Mouse (Mus musculus) megakaryocyte progenitor cell, adult 5-6 weeks (primary cell): Measurements from ENCODE around the gene Csf1. TPM values are rescaled to one million over a fixed set of nuclear protein-coding genes. Genes with fewer than 3 reads are reported as not detected.
A peak's percentile ranks its signal among the peaks of the same experiment; 100 is the strongest.

Experiments used
- ATAC-seq: replicated peaks from 2 replicates; pipeline ENCODE4 v1.8.0; 2016; ENCODE audit warnings: mild to moderate bottlenecking, moderate TSS enrichment, inconsistent platforms; ENCODE audit not compliant: poor library complexity
- total RNA-seq, 2 experiments: library from RNA; stranded (forward) in 1 of 2; stranded (reverse) in 1 of 2; fragments of 157-497, 149-512 nt in 1 of 2; fragments of 200-1000 nt in 1 of 2; gene quantifications; 2 replicates each; pipeline versions ENCODE4 v1.2.3 to v1.2.4; 2015 to 2017

The Csf1 gene
- total RNA-seq, 2 experiments from 2014 or later, result 2.2 to 4.6 TPM

GRCm38 (mm10) chr3:107707239-107707638, 53.0 kb downstream of the Csf1 start:
- ATAC-seq, result no peak

DNA sequence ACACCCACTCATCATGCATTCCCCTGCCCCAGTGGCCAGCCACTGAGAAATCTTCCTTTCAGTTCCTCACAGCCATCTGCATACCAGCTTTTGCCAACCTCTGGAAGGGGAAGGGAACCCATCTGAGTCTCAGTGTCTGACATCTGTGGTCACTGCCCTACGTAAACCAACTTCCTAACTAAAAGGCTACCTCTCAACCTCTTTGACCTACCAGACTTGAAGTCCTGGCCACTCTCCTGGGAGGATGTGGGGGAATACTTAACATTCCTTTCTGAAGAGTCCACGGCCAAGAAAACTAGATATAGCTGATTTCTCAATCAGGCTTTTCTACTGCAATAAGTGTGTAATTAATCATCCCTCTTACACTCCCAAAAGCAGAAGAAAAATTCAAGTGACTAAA, 54.1 kb downstream of the Csf1 start:
- peak; percentile 88 for ATAC-seq

DNA sequence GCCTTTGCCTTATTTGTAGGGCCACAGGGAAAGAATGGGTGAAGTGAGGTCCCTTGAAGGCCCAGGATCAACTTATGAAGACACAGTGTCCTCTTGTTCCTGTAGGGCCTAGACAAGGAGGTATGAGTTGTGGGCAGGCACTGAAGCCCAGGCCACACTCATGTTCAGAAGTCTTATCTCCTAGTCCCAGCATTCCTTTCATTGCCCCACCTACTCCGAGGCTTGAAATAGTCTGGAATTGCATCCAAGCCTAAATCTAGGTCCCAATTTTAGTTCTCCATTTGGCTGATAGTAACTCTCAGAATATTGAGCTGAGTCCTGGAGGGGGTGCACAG, 55.9 kb downstream of the Csf1 start:
- no peak for ATAC-seq

- no peak for ATAC-seq
These were observed 56.4 kb downstream of the Csf1 start for GRCm38 (mm10) chr3:107703675-107704370.

GRCm38 (mm10) chr3:107701767-107702394, 58.4 kb downstream of the Csf1 start:
- ATAC-seq, result no peak

DNA sequence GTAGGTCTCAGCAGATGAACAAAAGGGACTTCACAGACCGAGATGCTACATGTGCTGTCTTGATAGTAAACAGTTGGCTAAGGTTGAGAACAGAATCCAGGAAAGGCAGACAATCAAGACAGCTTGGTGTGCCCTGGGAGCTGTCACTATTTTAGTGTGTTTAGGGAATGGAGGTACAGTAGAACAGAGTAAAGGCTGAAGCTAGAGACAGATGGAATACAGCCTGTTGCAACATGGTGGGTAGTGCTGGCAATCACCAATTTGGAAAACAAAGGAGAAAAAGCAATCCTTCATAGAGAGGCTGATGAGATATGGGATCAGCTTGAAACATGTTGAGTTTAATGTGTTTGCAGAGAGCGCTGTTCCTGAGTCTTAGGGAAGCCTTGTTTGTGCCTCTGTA, 59.6 kb downstream of the Csf1 start:
- no peak for ATAC-seq

DNA sequence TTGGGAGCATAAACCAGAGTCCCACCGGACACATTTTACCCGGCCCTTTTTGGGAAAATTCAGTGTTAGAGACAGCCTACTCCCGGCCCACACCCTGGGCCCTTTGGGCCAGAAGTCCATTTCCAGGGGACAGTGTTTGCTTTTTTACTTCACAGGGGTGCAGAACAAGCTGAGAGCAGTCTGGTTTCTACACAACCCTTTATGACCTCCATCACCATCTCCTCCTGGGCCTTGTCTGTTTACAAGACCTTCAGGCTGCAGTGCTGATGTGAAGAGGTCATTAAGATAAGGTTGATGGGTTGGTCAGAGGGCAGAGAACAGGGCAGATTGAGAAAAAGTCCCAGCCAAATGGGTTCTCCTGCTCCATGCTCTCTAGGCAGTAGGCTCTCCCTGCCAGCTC, 63.4 kb downstream of the Csf1 start:
- ATAC-seq, result no peak

DNA sequence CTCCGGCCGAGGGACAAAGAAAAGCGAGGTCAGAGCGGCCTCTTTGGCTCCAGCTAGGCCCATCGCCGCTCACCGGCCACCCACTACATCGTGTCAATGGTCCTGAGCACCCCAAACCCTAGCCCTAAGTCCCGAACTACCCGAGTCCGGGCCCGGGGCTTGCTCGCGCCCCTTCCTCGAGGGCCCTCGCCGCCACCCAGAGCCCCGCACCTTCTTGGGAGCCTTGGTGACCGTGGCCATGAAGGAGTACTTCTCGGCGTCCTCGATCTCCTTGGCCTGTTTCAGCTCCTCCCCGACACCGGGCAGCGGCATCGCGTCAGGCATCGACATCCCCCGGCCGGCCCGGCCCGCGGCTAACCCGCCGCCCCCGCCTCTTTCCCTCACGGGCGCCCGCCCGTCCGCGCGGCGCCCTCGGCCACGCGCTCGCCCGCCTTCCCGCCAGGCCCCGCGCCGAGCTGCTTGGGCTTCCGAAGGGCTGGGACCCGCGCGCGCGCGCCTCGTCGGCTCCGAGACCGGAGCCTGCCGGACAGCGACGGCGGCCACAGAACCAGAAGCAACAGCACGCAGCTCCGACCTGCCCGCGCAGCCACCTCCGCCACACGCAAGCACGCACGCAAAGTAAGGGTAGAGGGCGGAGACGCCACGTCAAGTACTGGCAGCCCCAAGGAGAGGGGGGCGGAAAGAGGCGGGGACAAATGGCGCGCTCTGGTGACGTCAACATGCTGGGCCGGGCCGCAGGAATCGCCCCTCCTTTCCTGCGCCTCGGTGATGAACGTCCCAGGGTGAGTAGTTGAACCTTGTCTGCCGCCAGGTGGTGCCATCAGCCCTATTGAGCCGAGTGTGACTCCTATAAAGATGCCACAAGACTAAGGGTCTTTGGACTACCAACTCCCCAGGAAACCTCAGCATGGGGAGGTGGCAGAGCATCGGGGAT, 64.1 kb downstream of the Csf1 start, which contains the start of gene Ahcyl1:
TSS of gene Ahcyl1 (minus strand) at position 613 of the 934 bp plus-strand sequence.
- ATAC-seq, result peak; percentile 97

DNA sequence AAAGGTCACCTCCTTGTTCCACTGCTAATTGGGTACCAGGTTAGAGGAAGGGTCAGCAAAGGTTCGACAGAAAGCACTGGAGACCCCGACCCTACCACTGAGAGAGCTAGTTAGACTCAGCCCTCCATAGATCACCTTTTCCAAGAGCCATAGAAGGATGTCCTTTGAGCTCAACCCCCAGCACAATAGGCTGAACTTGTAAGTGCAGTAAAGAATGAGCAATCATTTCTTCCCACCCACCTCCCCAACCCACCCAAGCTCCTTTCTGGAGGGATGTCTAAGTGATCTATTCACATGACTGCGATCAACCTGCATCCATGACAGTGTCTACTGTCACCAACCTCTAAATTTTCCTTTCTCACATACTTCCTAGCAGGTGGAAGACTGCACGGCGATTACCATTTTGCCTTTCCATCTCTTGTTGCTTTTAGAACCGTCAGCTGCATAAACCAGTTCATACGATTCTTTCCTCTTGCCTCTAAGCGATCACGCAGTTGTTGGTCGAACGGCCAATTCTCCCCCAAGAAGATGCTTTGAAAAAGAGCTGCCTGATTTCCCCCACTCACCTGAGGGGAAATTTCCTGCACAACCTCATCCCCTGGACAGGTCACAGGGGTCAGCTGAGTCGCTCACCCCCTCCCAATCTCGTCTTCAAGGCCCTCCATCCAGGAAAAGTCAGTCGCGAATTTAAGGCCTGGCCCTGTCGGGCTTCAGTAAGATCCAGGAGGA, 64.9 kb downstream of the Csf1 start:
- no peak for ATAC-seq

GRCm38 (mm10) chr3:107694256-107694900, 65.9 kb downstream of the Csf1 start:
- ATAC-seq, result no peak

Other genes with a start within 250 kb of the Csf1 start
- not detected in 2 replicates for gene Slc6a17, start 242.5 kb downstream of the Csf1 start, total RNA-seq (2015)
- gene Slc6a17, start 242.5 kb downstream of the Csf1 start, total RNA-seq (2017), result not detected in 2 replicates
- gene Ubl4b, start 205.4 kb downstream of the Csf1 start, total RNA-seq (2015), result not detected in 2 replicates
- not detected in 2 replicates for gene Ubl4b, start 205.4 kb downstream of the Csf1 start, total RNA-seq (2017)
- gene Alx3, start 165.4 kb downstream of the Csf1 start, total RNA-seq (2015), result not detected in 2 replicates
- gene Alx3, start 165.4 kb downstream of the Csf1 start, total RNA-seq (2017), result not detected in 2 replicates
- not detected in 2 replicates for gene Gm10961, start 129.1 kb downstream of the Csf1 start, total RNA-seq (2015)
- not detected in 2 replicates for gene Gm10961, start 129.1 kb downstream of the Csf1 start, total RNA-seq (2017)
- 18.5 and 19.7 TPM in 2 replicates for gene Strip1, start 128.8 kb downstream of the Csf1 start, total RNA-seq (2015)
- gene Strip1, start 128.8 kb downstream of the Csf1 start, total RNA-seq (2017), result 18.5 and 26.1 TPM in 2 replicates
- 82.8 and 84.9 TPM in 2 replicates for gene Ahcyl1, start 63.9 kb downstream of the Csf1 start, total RNA-seq (2015)
- gene Ahcyl1, start 63.9 kb downstream of the Csf1 start, total RNA-seq (2017), result 42.3 and 73.4 TPM in 2 replicates
- 0.07 and 0.12 TPM in 2 replicates for gene Eps8l3, start 116.8 kb upstream of the Csf1 start, total RNA-seq (2015)
- not detected in 2 replicates for gene Eps8l3, start 116.8 kb upstream of the Csf1 start, total RNA-seq (2017)
- gene Gstm5, start 135.4 kb upstream of the Csf1 start, total RNA-seq (2015), result 38.2 and 61.5 TPM in 2 replicates
- gene Gstm5, start 135.4 kb upstream of the Csf1 start, total RNA-seq (2017), result 23.6 and 30.6 TPM in 2 replicates
- gene Gstm7, start 171.3 kb upstream of the Csf1 start, total RNA-seq (2015), result 4.4 and 5.7 TPM in 2 replicates
- 1.6 and 1.9 TPM in 2 replicates for gene Gstm7, start 171.3 kb upstream of the Csf1 start, total RNA-seq (2017)
- gene Gstm6, start 183.3 kb upstream of the Csf1 start, total RNA-seq (2015), result 0.22 TPM in 1 of 2 replicates, not detected in the other
- gene Gstm6, start 183.3 kb upstream of the Csf1 start, total RNA-seq (2017), result not detected in 2 replicates
- not detected in 2 replicates for gene Gstm3, start 208.8 kb upstream of the Csf1 start, total RNA-seq (2015)
- not detected in 2 replicates for gene Gstm3, start 208.8 kb upstream of the Csf1 start, total RNA-seq (2017)
- 2.1 and 2.2 TPM in 2 replicates for gene Gstm2, start 226.0 kb upstream of the Csf1 start, total RNA-seq (2015)
- 4.8 and 6.8 TPM in 2 replicates for gene Gstm2, start 226.0 kb upstream of the Csf1 start, total RNA-seq (2017)